Mouse (Mus musculus) liver, embryonic 14.5 days (tissue): ENCODE results near the gene C530025M09Rik. TPM values are rescaled to one million over a fixed set of nuclear protein-coding genes. Genes with fewer than 3 reads are reported as not detected.
A peak's percentile ranks its signal among the peaks of the same experiment; 100 is the strongest.

ENCODE experiments used
- ATAC-seq: fragments of 200-750 bp; cut with Nextera tagmentation; 2 replicates; pipeline ENCODE4 v1.8.0; 2017; ENCODE audit warnings: moderate number of reproducible peaks, mild to moderate bottlenecking, moderate library complexity; ENCODE audit not compliant: insufficient read depth
- DNase-seq, 3 experiments: peaks; one replicate each; pipeline ENCODE4 v3.0.0-alpha.2; 2012 to 2013; ENCODE audit warnings: low read depth in 3 of 3, low spot score in 3 of 3
- H3K27ac ChIP-seq: fragments of 300-500 bp; sonication (generic); 2 replicates; pipeline ENCODE4 v1.5.1; 2014; ENCODE audit warnings: moderate library complexity, mild to moderate bottlenecking, control low read depth, inconsistent platforms
- H3K27me3 ChIP-seq: fragments of 300-500 bp; sonication (generic); 2 replicates; pipeline ENCODE4 v1.6.1; 2014; ENCODE audit warnings: mild to moderate bottlenecking, low read length, moderate library complexity; ENCODE audit not compliant: control insufficient read depth, insufficient read depth
- H3K36me3 ChIP-seq: fragments of 300-500 bp; sonication (generic); replicated peaks from 2 replicates; pipeline ENCODE4 v1.6.1; 2014; ENCODE audit warnings: low read depth; ENCODE audit not compliant: control insufficient read depth, insufficient read depth
- H3K4me1 ChIP-seq, 2 experiments: fragments of 200-500 bp in 1 of 2; fragments of 300-500 bp in 1 of 2; sonication (generic) in 1 of 2; replicated peaks; 2 replicates each; pipeline ENCODE4 v1.6.1; 2012 to 2014; ENCODE audit warnings: antibody characterized with exemption in 1 of 2, inconsistent platforms in 1 of 2, low read length in 1 of 2; ENCODE audit not compliant: control insufficient read depth in 2 of 2, insufficient read depth in 2 of 2
- H3K4me2 ChIP-seq: fragments of 300-500 bp; sonication (generic); 2 replicates; pipeline ENCODE4 v1.6.1; 2014; ENCODE audit warnings: low read depth, mild to moderate bottlenecking, control low read depth, moderate library complexity
- H3K4me3 ChIP-seq, 2 experiments: fragments of 200-500 bp in 1 of 2; fragments of 300-500 bp in 1 of 2; sonication (generic) in 1 of 2; 2 replicates each; pipeline ENCODE4 v1.5.1; 2012 to 2014; ENCODE audit warnings: low read depth in 2 of 2, low read length in 2 of 2, mild to moderate bottlenecking in 2 of 2, control low read depth in 1 of 2, inconsistent platforms in 1 of 2, moderate library complexity in 1 of 2; ENCODE audit not compliant: insufficient read depth in 1 of 2
- H3K9ac ChIP-seq: fragments of 300-500 bp; sonication (generic); replicated peaks from 2 replicates; pipeline ENCODE4 v1.6.1; 2014; ENCODE audit warnings: mild to moderate bottlenecking, control low read depth, moderate library complexity
- H3K9me3 ChIP-seq: fragments of 300-500 bp; sonication (generic); 2 replicates; pipeline ENCODE4 v1.6.1; 2016; ENCODE audit warnings: low read length, mixed read lengths; ENCODE audit not compliant: control insufficient read depth
- CTCF ChIP-seq: IDR thresholded peaks from 2 replicates; pipeline ENCODE4 v1.5.1; 2016; ENCODE audit warnings: antibody characterized with exemption, low read depth, control low read depth
- EP300 ChIP-seq: IDR thresholded peaks from 2 replicates; pipeline ENCODE4 v1.6.1; 2016; ENCODE audit warnings: antibody characterized with exemption, low read depth
- WGBS: fragments of 180-500 bp; shearing (Covaris S2); extraction: QIAGEN DNeasy Blood & Tissue Kit; methylation state at CpG from one replicate; pipeline ENCODE4 v1.1.7; 2014; ENCODE audit not compliant: insufficient replicate concordance; 5-methylcytosine and 5-hydroxymethylcytosine counted together
- polyA plus RNA-seq, 2 experiments: library from polyadenylated mRNA; depleted of rRNA in 1 of 2; stranded (reverse) in 1 of 2; unstranded in 1 of 2; fragments of >200 nt; fragmentation: Nextera tagmentation in 1 of 2; extraction: Ambion mirVana in 1 of 2; gene quantifications; 2 replicates each; pipeline versions ENCODE4 v1.2.1 to v1.2.3; 2012 to 2014

C530025M09Rik gene
- polyA plus RNA-seq, 2 experiments, result not detected

GRCm38 (mm10) chr2:149836471-149837135, 5.6 kb upstream of the C530025M09Rik start:
- Histone ChIP-seq H3K9me3 (no peaks in the 10 kb centered on the region), H3K9ac (no peak overlapping the region), H3K4me3 (no peak overlapping the region), H3K4me2 (no peak overlapping the region), H3K36me3 (no peaks in the 10 kb centered on the region), H3K27me3 (peaks cover 6% of the 10 kb centered on the region), H3K27ac (no peak overlapping the region), H3K4me1 (no peaks in the 10 kb centered on the region)
- DNase-seq (no peak), ATAC-seq (no peak)
- no peak for TF ChIP-seq EP300
- no peak for TF ChIP-seq CTCF
- WGBS, result 44% methylated on average over 2 of the region's 2 CpGs

- WGBS, result 64% methylated on average over 1 of the region's 1 CpGs
- peaks cover 20% of the 10 kb centered on the region for H3K27me3 ChIP-seq
- ATAC-seq (no peak), DNase-seq (no peak)
- H3K9ac ChIP-seq, result no peak overlapping the region
- no peak overlapping the region for H3K4me2 ChIP-seq
- no peak overlapping the region for H3K4me3 ChIP-seq
- H3K36me3 ChIP-seq, result no peaks in the 10 kb centered on the region
- no peaks in the 10 kb centered on the region for H3K4me1 ChIP-seq
- H3K27ac ChIP-seq, result no peak overlapping the region
- H3K9me3 ChIP-seq, result no peaks in the 10 kb centered on the region
- TF ChIP-seq EP300, result no peak
- TF ChIP-seq CTCF, result no peak
These were observed 4.1 kb upstream of the C530025M09Rik start for GRCm38 (mm10) chr2:149835091-149835490.

- H3K9ac ChIP-seq, result no peak overlapping the region
- WGBS, result 8% methylated on average over 5 of the region's 5 CpGs
- H3K4me1 ChIP-seq, result no peaks in the 10 kb centered on the region
- H3K4me3 ChIP-seq, result no peak overlapping the region
- DNase-seq (no peak), ATAC-seq (no peak)
- TF ChIP-seq EP300 (no peak), CTCF (no peak)
- H3K4me2 ChIP-seq, result no peak overlapping the region
- H3K9me3 ChIP-seq, result no peaks in the 10 kb centered on the region
- H3K36me3 ChIP-seq, result no peaks in the 10 kb centered on the region
- H3K27ac ChIP-seq, result no peak overlapping the region
- H3K27me3 ChIP-seq, result peaks cover 30% of the 10 kb centered on the region
These were observed 1.3 kb upstream of the C530025M09Rik start for GRCm38 (mm10) chr2:149832301-149832700.

GRCm38 (mm10) chr2:149831459-149832245, 639 bp upstream of the C530025M09Rik start:
- Histone ChIP-seq H3K4me3 (no peak overlapping the region), H3K9me3 (no peaks in the 10 kb centered on the region), H3K27me3 (peaks cover 30% of the 10 kb centered on the region), H3K36me3 (no peaks in the 10 kb centered on the region), H3K27ac (no peak overlapping the region), H3K4me1 (no peaks in the 10 kb centered on the region), H3K4me2 (no peak overlapping the region), H3K9ac (no peak overlapping the region)
- ATAC-seq, result no peak
- TF ChIP-seq EP300 (no peak), CTCF (no peak)
- no peak for DNase-seq
- WGBS, result 3% methylated on average over 29 of the region's 29 CpGs

GRCm38 (mm10) chr2:149829955-149830535, 968 bp downstream of the C530025M09Rik start:
- ATAC-seq (no peak), DNase-seq (no peak)
- peak overlapping the region; percentile 12; the same call in 1 of the 2 replicates for H3K4me2 ChIP-seq
- no peak overlapping the region for H3K27ac ChIP-seq
- no peaks in the 10 kb centered on the region for H3K4me1 ChIP-seq
- H3K4me3 ChIP-seq, result no peak overlapping the region
- no peak overlapping the region for H3K9ac ChIP-seq
- no peaks in the 10 kb centered on the region for H3K9me3 ChIP-seq
- no peaks in the 10 kb centered on the region for H3K36me3 ChIP-seq
- H3K27me3 ChIP-seq, result peaks cover 30% of the 10 kb centered on the region
- WGBS, result 3% methylated on average over 26 of the region's 26 CpGs
- TF ChIP-seq CTCF, result no peak
- TF ChIP-seq EP300, result no peak
